Mouse (Mus musculus): Measurements from ENCODE around the gene St6galnac1. TPM values are rescaled to one million over a fixed set of nuclear protein-coding genes. Genes with fewer than 3 reads are reported as not detected.
A peak's percentile ranks its signal among the peaks of the same experiment; 100 is the strongest.

The St6galnac1 gene
- not detected in 2 replicates for polyA plus RNA-seq (2012; rRNA removed)

- DNase-seq (ENCODE audit: extremely low spot score in 1 of 2, low spot score in 1 of 2) = no peak
Measured at GRCm38 (mm10) chr11:116775407-116775806, at the start of gene St6galnac1. Gene St6galnac1 (minus strand): TSS chr11:116775507.

DNA sequence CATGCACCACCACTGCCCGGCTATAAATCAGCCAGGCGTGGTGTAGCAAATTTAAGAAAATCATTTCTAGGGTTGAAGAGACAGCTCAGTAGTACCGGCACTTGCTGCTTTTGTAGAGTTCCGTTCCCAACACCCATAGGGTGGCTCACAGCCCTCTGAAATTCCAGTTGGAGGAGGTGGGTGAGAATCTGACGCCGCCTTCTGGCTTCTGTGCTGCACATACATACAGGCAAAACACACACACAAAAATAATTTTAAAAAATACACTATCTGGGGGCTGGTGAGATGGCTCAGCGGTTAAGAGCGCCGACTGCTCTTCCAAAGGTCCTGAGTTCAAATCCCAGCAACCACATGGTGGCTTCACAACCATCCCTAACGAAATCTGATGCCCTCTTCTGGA is 48.6 kb upstream of the St6galnac1 start:
- peak in 1 of 2 experiments; percentile 59 for DNase-seq (ENCODE audit: extremely low spot score in 1 of 2, low spot score in 1 of 2)

DNA sequence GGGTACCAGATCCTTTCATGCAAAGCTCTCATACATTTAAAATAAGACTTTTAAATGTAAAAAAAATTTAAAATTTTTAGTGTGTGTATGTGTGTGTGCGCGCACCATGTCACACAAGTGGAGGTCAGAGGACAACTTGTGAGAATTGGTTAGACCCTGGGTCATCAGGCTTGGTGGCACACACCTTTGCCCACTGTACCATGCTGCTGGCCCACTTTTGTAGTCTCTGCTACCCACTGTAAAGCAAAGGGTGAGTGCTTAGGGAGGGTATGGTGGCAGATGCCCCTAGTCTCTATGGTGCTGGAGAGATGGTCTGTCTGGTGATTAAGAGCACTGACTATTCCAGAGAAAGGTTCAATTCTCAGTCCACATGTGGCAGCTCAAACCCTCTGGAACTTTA is 47.9 kb upstream of the St6galnac1 start:
- no peak for DNase-seq (ENCODE audit: extremely low spot score in 1 of 2, low spot score in 1 of 2)

DNA sequence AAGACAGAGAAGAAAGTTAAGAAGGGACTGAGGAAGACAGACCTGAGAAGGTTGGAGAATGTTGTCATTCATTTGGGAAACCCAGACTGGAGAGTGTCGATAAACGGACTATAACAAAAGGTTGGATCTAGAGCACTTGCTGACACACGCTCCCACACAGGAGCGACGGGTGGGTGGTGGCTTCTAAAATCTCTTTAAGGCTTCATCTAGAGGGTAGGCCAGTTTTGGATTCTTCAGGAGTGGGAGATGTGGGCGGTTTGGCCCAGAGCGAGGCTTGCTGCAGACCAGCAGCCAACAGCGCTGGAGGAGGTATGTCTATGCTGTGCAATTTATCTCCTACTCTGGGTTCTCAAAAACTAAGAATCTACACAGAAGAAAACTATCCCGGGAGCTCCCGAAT is 47.3 kb upstream of the St6galnac1 start:
- DNase-seq (ENCODE audit: extremely low spot score in 1 of 2, low spot score in 1 of 2) = peak in 1 of 2 experiments; percentile 57

- no peak for DNase-seq (ENCODE audit: extremely low spot score in 1 of 2, low spot score in 1 of 2)
Measured at GRCm38 (mm10) chr11:116822215-116822614, 46.9 kb upstream of the St6galnac1 start.

DNA sequence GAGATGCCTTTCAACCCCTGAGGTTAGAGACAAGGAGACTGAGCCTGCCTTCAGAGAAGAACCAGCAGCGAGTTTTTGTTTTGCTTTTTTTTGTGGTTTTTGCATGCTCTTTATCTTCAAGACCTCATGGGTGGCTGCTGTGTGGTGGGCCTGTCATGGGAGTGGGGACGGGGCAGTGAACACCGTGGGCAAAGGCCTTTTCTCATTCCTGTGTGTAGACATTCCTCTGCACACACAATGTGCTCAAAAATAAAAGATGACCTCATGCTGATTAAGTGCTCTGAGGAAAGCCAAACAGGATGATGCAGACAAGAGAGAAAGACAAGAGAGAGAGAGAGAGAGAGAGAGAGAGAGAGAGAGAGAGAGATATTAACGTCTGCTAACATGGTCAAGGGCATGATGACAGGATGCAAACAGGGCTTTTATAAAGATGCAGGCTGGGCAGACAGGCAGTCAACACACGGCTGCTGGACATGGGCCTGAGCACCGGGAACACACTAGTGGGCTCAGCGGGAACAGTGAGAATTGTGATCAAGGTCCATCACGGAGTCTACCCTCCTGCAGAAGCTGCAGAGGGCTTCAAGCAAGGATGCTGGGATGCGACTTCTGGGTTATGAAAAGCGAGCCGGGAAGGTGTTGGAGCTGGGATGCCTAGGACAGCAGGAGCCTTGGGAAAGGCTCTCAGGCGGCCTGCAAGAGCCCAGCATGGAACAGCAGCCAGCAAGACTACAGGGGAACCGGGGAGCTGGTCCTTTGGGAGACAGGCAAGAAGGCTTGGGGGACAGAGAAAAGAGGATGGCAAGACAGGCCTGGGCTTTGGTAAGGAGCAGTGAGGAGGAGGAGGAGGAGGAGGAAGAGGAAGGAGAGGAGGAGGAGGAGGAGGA is 46.0 kb upstream of the St6galnac1 start:
- DNase-seq (ENCODE audit: extremely low spot score in 1 of 2, low spot score in 1 of 2) = no peak

- no peak for DNase-seq (ENCODE audit: extremely low spot score in 1 of 2, low spot score in 1 of 2)
Measured at GRCm38 (mm10) chr11:116819932-116820593, 44.8 kb upstream of the St6galnac1 start.

DNA sequence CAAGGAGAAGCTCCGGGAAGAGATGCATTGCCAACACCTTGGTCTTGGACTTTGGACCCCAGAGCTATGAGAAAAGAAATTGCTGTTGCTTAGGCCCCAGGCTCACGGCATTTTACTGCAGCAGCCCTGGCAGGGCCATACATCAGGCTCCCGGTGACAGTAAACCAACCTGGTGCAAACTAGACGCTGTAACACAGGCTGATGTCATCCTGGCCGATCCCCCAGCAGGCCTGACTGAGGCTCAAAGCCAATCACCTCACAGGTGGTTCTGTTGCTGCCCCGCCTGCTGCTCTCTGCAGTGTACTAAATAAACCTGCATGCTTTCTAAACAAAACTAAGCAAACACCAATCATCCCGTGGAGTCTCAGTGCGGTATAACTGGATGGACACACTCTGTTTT is 43.4 kb upstream of the St6galnac1 start:
- no peak for DNase-seq (ENCODE audit: extremely low spot score in 1 of 2, low spot score in 1 of 2)

DNA sequence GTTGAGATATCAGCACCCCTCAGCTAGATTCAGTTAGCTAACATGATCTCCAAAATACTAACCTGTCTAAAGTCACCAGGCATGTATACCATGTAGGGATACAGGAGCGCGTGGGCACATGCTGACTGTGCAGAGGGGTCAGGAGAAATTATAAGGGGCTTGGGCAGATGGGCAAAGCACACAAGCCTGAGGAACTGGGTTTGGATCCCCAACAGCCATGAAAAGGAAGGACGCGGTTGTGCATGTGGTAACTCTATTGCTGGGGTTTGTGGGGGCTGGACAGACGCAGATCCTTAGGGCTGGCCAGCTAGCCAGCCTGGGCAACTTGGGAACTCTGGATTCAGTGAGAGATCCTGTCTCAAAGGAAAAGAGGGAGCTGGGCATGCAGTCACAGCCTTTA is 42.3 kb upstream of the St6galnac1 start:
- no peak for DNase-seq (ENCODE audit: extremely low spot score in 1 of 2, low spot score in 1 of 2)

GRCm38 (mm10) chr11:116816769-116817168 is 41.5 kb upstream of the St6galnac1 start:
- no peak for DNase-seq (ENCODE audit: extremely low spot score in 1 of 2, low spot score in 1 of 2)

DNA sequence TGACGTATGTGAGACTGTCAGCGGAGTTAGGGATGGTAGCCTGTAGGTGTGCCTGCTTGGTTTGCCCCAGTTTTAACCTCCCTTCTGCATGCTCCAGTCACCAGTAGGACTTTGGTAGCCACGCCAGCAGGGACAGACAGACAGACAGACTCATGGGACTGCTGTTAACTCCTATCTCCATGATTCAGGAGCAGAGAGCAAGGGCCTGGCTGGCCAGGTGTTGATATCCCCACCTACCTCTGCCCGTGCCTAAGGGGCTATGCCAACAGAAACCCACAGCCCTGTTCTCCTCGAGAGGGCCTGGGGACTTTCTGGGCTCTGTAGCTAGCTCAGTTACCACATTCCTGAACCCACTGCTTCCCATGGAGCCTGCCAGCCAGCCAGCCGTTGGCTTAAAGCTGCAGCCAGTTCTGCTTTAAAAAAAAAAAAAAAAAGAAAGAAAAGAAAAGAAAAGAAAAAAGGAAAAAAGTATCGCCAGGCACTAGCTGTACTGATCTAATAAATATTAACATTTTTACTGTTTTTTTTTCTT is 39.6 kb upstream of the St6galnac1 start:
- DNase-seq (ENCODE audit: extremely low spot score in 1 of 2, low spot score in 1 of 2) = no peak

DNA sequence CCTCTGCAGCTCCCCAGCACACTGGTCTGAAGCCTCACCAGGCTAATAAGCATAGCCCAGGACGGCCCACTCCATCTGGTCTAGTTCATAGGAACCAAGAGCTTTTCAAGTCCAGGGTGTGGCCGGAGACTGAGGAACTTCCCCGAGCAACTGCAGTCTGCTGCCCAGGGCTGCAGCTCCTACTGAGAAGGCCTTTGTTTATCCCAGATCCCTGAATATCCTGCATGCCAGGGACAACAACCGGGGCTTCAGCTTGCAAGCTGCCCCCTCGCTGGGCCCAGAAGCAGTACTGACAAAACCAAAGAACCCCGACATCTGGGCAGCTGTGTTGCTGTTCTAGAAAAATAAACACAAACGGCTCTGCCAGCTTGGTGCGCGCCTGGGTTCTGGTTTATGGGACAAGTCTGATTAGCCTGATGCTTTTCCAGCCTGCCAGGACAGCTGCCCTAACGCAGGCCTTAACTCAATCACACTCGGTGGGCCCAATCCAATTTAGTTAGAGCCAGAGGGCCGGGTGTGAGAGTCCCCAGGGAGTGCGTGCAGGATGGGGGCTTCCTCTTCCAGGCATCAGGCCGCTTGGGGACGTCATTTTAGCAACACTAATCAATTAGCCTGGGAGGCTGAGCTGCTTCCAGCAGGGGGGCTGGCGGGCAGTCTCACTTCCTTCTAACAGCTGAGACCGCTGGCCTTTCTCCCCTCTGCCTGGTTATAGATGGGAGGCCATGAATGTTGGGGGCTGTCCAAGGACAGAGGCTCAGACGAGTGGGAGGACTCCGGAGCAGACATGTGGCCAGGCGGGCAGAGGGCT is 39.0 kb upstream of the St6galnac1 start:
- DNase-seq (ENCODE audit: extremely low spot score in 1 of 2, low spot score in 1 of 2) = no peak

- no peak for DNase-seq (ENCODE audit: extremely low spot score in 1 of 2, low spot score in 1 of 2)
Measured at GRCm38 (mm10) chr11:116813610-116814009, 38.3 kb upstream of the St6galnac1 start.

- DNase-seq (ENCODE audit: extremely low spot score in 1 of 2, low spot score in 1 of 2) = no peak
Measured at GRCm38 (mm10) chr11:116812793-116813529, 37.7 kb upstream of the St6galnac1 start.

GRCm38 (mm10) chr11:116810983-116811901 is 35.9 kb upstream of the St6galnac1 start:
- DNase-seq (ENCODE audit: extremely low spot score in 1 of 2, low spot score in 1 of 2) = peak; percentile 53 to 84

DNA sequence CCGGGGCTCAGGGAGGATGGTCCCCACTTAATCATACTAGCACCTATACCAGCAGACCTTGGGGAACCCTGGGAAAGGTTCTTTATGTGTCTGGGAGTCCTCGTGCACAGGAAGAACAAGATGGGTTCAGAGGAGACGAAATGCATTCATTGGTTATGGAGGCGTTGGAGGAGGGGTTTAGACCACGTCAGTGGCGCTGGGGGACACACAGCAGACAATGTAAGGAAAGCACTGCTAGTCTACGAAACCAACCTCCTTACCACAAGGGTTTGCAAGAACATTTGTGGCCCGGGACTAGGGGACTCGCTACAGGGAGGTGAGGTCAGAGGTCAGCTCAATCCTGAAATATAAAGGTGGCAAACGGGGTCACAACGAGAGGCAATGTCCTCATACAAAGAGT is 35.2 kb upstream of the St6galnac1 start:
- DNase-seq (ENCODE audit: extremely low spot score in 1 of 2, low spot score in 1 of 2) = no peak

DNA sequence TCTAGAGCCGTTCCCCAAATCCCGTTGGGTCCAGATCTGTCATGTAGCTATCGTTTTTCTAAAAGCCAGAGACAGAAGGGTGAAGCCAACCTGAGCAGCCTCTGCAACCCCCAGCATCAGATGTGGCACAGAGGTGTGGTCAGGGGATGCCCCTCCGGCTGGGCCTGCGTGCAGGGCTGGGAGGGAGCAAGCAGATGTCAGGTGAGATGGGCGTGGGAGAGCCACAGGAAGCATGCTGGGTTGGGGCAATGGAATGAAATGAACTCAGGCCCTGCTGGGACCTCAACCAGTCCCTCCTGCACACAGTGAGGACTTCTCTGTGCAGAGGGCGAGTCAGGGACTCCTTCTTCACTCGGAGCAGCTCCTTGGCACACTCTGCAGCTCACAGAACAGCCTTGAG is 34.2 kb upstream of the St6galnac1 start:
- no peak for DNase-seq (ENCODE audit: extremely low spot score in 1 of 2, low spot score in 1 of 2)

DNA sequence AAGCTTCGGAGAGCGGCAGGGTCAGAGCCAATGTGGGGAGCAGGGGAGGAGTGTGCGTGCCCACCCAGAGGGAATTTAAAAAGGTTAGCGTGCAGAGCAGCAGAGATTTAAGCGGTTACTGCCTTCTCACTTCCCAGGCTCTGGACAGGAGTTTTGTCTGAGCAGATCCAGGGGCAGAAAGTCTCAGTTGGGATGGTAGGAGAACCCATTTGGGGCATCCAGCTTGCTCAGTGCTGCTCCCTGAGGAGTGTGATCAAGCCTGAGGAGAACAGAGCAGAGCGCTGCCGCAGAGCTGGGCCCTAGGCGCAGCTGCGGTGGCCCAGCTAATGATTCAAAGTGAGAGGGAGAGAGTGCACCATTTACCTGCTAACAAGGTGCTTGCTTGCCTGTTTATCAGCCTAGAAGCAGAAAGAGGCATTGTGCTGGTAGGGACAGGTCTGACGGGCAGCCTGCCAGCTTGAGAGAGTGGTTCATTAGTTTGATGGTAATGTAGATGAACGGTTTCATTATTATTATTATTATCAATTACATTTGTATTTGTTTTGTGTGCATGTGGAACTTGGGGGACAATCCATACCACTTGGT is 33.6 kb upstream of the St6galnac1 start:
- DNase-seq (ENCODE audit: extremely low spot score in 1 of 2, low spot score in 1 of 2) = no peak
